Mouse (Mus musculus) adrenal gland, postnatal 10 days (tissue): ENCODE measurements around the gene B4galt5. TPM values are rescaled to one million over a fixed set of nuclear protein-coding genes. Genes with fewer than 3 reads are reported as not detected.

ENCODE experiments used
- DNase-seq: peaks from one replicate; pipeline ENCODE4 v3.0.0; 2021; ENCODE audit warnings: mixed read lengths
- total RNA-seq, 2 experiments: library from RNA; stranded (reverse); gene quantifications; 2 replicates each; pipeline ENCODE4 v1.2.3; 2021

B4galt5 gene
- total RNA-seq, 2 experiments from 2014 or later, result 55.5 to 76.9 TPM

GRCm38 (mm10) chr2:167304651-167305381 lies 44.2 kb downstream of the B4galt5 start:
- peak; percentile 6 for DNase-seq

DNA sequence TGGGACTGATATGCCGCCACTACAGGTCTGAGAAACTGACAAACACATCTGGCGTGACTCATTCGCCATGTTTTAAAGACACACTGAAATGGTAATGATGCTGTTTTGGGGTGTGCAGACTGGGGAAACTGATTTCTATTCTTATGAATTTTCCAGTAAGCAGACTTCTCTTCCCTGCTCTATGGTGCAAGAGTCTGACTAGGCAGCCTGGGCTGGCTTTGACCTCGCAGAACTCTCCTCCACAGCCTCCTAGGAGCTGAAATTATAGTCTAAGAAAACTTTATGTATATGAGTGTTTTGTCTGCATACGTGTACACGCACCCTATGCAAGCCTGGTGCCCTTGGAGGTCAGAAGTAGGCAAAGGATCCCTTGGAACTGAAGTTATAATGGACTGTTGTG lies 45.2 kb downstream of the B4galt5 start:
- DNase-seq, result peak; percentile 2

GRCm38 (mm10) chr2:167303196-167303595 lies 45.8 kb downstream of the B4galt5 start:
- DNase-seq, result peak; percentile 9

DNA sequence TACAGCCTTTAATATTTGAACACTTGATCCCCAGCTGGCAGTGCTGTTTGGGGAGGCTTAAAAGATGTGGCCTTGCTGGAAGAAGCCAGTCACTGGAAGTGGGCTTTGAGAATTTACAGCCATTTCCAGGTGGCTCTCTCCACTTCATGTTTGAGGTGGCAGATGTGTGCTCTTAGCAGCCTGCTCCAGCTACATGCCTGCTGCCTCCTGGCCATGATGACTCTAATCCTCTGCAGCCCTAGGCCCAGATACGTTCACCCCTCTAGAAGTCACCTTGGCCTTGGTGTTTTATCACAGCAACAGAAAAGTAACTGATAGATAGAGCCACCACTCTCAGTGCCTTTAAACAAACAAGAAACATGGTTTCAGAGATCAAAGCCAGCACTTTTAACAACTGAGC lies 46.3 kb downstream of the B4galt5 start:
- peak; percentile 4 for DNase-seq

DNA sequence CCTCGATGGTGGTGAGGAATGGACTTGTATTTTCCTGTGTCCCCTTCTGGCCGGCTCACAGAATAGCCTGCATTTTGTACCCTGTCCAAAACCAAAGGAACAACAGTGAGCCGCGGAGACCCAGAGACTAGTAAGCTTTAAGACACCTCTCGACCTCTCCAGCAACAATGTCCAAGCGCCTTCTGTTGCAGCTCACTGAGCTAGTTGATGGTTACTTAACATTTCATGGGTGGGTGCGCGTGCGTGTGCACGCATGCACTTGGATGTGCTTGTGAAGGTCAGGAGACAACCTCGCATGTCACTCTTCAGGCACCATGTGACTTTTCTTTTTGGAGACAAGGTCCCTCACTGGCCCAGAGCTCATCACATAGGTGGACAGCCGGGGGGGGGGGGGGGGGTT lies 47.0 kb downstream of the B4galt5 start:
- peak; percentile 6 for DNase-seq

DNA sequence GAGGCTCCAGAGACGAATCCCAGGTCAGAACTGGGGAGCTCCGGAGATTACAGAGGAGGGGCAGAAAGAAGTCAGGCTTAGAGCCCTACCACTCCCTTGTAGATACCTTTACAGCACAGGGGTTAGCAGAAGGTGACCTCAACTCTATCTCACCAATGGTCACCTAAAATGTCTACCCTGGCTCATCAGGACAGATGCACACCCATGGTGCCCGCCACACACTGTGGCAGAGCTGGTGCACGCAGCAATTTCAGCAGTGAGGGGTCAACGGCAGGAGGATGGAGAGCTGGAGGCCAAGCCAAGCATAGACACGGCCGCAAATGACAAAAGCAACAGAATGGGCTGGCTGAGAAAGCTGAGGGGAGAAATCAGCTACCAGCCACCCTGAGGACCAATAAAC lies 47.4 kb downstream of the B4galt5 start:
- DNase-seq, result peak; percentile 1

- DNase-seq, result peak; percentile 2
Observed at GRCm38 (mm10) chr2:167300943-167301497, 48.0 kb downstream of the B4galt5 start.

GRCm38 (mm10) chr2:167299861-167300667 lies 48.9 kb downstream of the B4galt5 start:
- peak; percentile 11 for DNase-seq

DNA sequence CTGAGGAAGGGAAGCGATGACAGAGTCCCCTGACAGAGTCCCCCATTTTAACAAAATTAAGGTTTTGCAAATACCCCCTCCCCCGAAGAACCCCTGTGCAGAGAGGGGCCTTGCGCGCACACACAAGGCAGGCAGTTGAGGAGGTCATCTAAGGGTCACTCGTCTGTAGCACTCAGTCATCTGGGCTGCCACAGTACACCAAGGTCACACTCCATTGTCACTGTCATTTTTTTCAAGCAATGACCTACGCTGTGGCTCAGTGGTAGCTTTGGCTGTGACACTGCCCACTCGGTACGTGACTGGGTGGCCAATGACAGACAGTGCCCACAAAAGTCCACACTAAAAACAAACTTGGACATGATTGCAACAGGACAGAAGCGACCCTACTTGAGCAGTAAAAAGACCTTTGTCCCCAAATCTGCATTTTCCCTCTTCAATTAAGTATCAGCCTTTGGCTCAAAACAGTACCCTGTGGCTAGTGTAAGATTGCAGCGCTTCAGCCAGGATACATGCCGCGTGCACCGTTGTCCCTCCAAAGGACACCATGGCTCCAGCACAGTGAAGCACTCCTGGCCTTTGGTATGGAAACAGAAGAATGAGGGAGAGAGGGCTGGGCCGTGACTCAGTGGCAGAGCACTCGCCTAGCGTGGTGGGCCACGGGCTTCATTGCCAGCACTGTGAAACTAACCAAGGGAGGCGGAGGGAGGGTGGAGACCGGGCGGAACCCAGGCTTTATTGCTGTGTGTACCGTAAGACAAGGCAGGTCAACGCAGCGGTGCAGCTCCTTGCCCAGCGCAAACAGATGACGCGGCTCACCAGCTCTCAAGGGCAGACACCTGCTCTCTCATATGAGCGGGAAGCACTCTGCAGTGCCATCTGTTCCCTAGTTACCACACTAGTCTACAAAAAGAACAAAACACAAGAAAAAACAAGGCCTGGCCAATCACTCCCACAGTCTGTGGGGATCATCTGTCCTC lies 50.0 kb downstream of the B4galt5 start:
- peak; percentile 35 for DNase-seq

DNA sequence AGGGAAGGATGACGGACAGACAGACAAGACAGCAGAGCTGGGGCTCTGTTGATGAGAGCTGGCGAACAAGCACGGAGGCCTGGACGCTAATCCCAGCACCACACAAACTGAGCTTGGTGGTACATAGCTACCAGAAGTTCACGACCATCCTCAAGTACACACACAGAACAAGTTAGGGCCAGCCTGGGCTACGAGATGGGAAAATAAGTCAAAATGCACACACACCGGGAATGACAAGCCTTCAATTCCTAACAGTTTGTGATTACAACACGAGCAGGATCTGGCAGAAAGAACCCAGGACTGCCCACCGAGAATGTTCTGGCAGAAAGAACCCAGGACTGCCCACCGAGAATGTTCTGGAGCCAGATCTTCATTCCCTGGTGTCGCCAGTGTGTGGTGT lies 51.0 kb downstream of the B4galt5 start:
- DNase-seq, result peak; percentile 2

GRCm38 (mm10) chr2:167294926-167295325 lies 54.1 kb downstream of the B4galt5 start:
- DNase-seq, result peak; percentile 28

- peak; percentile 42 for DNase-seq
Observed at GRCm38 (mm10) chr2:167294216-167294615, 54.8 kb downstream of the B4galt5 start.

DNA sequence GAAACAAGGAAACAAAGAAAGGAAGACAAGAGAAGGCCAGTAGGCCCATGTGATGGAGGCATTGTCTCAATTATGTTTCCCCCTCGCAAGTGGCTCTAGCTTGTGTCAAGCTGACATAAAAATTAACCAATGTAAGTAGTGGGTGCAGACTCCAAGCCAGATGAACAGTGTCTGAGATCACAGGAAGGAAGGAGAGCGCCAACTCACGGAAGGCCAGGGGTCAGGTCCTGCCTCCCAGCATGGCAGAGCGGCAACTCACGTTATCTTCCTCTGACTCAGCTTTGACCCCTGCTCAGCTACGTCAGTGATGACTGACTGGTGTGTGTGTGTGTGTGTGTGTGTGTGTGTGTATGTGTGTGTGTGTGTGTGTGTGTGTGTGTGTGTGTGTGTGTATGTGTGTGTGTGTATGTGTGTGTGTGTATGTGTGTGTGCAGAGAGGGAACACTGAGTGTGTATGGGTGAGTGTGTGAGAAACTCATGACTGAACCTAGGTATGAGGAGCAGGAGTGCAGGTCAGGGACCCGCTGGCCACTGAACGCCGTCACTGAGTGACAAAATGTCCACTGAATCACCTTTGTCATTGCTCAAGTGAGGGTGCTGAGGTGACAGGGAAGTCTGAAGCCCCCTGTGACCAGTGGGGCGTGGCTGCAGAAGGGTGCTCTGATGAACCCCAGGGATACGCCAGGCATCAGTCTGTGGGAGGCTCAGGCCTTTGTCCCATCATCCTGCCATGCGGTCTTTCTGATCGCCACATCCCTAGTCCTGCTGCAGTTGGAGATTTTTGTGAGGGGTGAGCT lies 55.5 kb downstream of the B4galt5 start:
- DNase-seq, result peak; percentile 71

DNA sequence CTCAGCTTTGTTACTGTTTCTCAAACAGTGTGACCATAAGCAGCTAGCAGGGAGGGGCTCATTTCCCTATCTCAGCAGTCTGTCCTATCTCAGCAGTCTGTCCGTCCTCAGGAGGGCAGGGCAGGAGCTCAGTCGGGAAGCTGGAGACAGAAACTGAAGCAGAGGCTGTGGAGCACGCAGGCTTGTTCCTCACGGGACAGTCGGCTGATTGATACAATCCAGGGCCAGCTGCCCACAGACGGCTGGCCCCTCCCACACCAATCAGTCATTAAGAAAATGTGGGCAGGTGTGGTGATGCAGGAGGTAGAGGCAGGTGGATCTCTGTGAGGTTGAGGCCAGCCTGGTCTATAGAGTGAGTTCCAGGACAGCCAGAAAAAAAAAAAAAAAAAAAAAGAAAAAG lies 56.1 kb downstream of the B4galt5 start:
- peak; percentile 46 for DNase-seq

DNA sequence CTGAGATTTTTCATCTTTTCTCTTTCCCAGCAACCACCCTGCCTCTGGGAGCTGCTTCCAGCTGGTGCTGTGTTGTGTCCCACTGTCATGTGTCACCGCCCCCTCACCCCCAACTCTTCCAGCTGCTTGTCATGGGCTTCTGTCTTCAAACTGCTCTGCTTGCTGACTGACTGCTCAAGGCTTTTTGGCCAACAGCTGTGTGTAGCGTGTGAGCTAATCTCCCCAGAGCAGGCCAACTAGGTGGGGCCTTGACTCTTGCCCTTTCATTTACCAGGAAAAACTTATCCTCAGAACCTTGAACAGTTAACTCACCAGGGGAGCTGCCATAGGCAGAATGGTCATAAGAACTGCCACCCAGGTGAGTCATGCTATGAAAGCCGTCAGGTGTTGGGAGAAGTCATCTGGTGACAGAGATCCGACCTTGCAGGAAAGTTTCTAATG lies 56.8 kb downstream of the B4galt5 start:
- peak; percentile 47 for DNase-seq

DNA sequence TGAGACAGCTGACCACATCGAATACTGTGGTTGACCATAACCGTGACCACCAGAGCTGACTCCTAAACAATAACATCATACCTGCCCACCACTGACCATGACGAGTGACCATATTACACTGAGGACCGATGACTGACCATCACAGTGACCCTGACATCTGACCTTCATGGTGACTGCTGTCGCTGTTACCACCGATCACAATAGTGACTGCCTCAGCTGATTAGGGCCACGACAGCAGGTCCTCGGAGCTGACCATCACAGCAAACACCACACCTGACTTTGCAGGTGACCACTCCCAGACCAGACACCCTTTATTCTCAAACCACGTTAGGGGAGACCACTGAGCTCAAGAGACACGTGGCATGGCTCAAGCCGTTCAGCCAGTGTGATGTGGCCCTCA lies 57.3 kb downstream of the B4galt5 start:
- DNase-seq, result peak; percentile 0

DNA sequence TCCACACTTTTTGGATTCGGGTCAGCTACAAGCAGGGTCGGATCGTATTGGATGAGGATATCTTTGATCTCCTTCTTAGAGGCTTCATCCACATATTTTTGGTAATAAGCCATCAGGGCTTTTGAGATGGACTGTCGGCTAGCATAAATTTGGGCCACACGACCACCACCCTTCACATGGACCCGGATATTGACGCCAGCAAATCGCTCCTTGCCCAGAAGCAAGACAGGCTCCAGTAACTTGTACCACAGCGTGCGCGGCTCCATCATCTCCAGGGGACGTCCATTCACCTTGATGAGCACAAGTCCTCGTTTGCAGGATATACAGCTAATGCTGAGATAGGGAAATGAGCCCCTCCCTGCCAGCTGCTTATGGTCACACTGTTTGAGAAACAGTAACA lies 67.5 kb downstream of the B4galt5 start:
- peak; percentile 1 for DNase-seq

DNA sequence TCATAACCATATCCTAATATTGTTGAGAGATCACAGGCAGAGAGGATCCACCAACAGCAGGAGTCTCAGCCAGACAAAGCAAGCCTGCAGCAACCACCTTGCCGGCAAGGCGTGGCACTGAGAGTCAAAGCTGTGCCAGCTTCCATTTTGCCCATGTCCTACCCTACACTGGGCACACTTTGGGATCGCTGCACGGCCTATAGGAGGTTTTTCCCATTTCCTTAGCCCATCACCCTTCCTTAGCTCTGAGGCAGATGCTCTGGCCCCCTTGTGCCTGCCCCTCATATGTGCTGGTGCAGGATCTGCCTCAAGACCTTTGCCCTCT lies 68.0 kb downstream of the B4galt5 start:
- DNase-seq, result no peak

DNA sequence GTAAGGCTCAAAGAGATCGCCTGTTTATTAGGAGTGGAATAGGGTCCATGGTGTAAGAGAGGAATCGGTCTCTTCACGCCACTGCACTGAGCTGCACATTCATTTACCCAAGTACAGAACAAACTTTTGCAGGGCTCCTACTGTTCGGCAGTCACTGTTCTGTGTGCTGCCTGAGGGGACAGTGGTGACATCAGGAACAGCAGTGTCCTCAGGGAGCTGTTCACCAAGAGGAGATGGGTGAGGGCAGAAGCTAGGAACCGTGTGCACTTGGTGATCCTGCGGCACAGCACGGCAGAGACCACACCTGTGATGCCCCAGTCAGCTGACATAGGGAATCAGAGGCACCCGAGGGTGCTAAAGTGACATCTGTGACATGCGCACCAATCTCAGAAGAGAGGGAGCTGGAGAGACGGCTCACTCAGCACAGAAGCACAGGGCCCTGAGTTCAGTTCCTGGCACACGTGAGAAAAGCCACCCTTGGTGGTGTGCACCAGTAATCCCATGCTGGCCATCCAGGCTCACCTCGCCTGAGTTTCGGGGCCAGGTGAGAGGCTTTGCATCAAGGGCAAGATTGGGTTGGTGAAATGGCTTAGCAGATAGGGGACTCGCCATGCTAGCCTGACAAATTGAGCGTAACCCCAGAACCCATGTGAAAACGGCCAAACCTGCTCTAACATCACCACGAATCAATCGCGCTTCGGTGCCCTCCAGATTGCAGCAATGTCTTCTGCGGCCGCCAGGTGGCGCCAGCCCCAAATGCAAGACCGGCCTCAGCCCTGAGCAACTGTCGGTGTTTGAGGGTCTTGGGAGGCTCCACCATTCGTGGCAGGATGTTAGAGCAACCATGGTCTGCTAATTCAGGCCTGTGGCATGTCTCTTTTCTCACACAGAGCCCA lies 68.6 kb downstream of the B4galt5 start:
- DNase-seq, result peak; percentile 86
